Mouse (Mus musculus) cerebellum, postnatal 4 days (tissue): ENCODE measurements at regions not wholly inside any gene's neighbourhood (a gene's known extent, or its start where the extent isn't known, plus 50 kb on each side); places are given as distances from the start of the nearest gene placed in this dataset.

Source experiments
- DNase-seq, 2 experiments: peaks; one replicate each; pipeline ENCODE4 v3.0.0; 2022; ENCODE audit warnings: low spot score in 2 of 2, mixed read lengths in 1 of 2

GRCm38 (mm10) chr15:62432742-62433245 lies 1412.2 kb downstream of the Gsdmc2 start:
- no peak for DNase-seq

GRCm38 (mm10) chr15:62431150-62431678 lies 1413.8 kb downstream of the Gsdmc2 start:
- no peak for DNase-seq

GRCm38 (mm10) chr15:62422995-62423394 lies 1422.0 kb downstream of the Gsdmc2 start:
- no peak for DNase-seq

- DNase-seq: peak in 1 of 2 experiments; percentile 7
These were observed 1423.7 kb downstream of the Gsdmc2 start for GRCm38 (mm10) chr15:62421073-62421851.

- no peak for DNase-seq
These were observed 1428.3 kb downstream of the Gsdmc2 start for GRCm38 (mm10) chr15:62416691-62417090.

- DNase-seq: no peak
These were observed 1431.3 kb downstream of the Gsdmc2 start for GRCm38 (mm10) chr15:62413694-62414093.

GRCm38 (mm10) chr15:62402142-62402541 lies 1442.8 kb downstream of the Gsdmc2 start:
- no peak for DNase-seq

GRCm38 (mm10) chr15:62400984-62401609 lies 1443.9 kb downstream of the Gsdmc2 start:
- no peak for DNase-seq

- DNase-seq: no peak
These were observed 1445.6 kb downstream of the Gsdmc2 start for GRCm38 (mm10) chr15:62399381-62399780.

- no peak for DNase-seq
These were observed 1448.0 kb downstream of the Gsdmc2 start for GRCm38 (mm10) chr15:62397009-62397408.

GRCm38 (mm10) chr15:62395377-62395776 lies 1449.6 kb downstream of the Gsdmc2 start:
- no peak for DNase-seq

- no peak for DNase-seq
These were observed 1451.6 kb downstream of the Gsdmc2 start for GRCm38 (mm10) chr15:62393416-62393815.

GRCm38 (mm10) chr15:62392839-62393238 lies 1452.1 kb downstream of the Gsdmc2 start:
- no peak for DNase-seq

GRCm38 (mm10) chr15:62392381-62392780 lies 1452.6 kb downstream of the Gsdmc2 start:
- DNase-seq: no peak

- DNase-seq: no peak
These were observed 1455.4 kb downstream of the Gsdmc2 start for GRCm38 (mm10) chr15:62389431-62390105.

- DNase-seq: no peak
These were observed 1459.4 kb upstream of the A1bg start for GRCm38 (mm10) chr15:62382233-62382632.

- DNase-seq: no peak
These were observed 1451.8 kb upstream of the A1bg start for GRCm38 (mm10) chr15:62374641-62375040.

- DNase-seq: no peak
These were observed 1438.4 kb upstream of the A1bg start for GRCm38 (mm10) chr15:62361171-62361570.

- no peak for DNase-seq
These were observed 1435.8 kb upstream of the A1bg start for GRCm38 (mm10) chr15:62358338-62359239.

- DNase-seq: no peak
These were observed 1431.0 kb upstream of the A1bg start for GRCm38 (mm10) chr15:62353786-62354185.
